Mouse (Mus musculus) hindbrain, embryonic 16.5 days (tissue): ENCODE measurements at regions not wholly inside any gene's neighbourhood (a gene's known extent, or its start where the extent isn't known, plus 50 kb on each side); places are given as distances from the start of the nearest gene placed in this dataset.

Experiments
- ATAC-seq: fragments of 200-750 bp; cut with Nextera tagmentation; 2 replicates; pipeline ENCODE4 v1.8.0; 2017; ENCODE audit warnings: moderate TSS enrichment, moderate library complexity
- H3K27ac ChIP-seq: fragments of 300-500 bp; sonication (generic); 2 replicates; pipeline ENCODE4 v1.5.1; 2014; ENCODE audit warnings: low read depth, mild to moderate bottlenecking, control low read depth, low read length, moderate library complexity
- H3K27me3 ChIP-seq: fragments of 300-500 bp; sonication (generic); replicated peaks from 2 replicates; pipeline ENCODE4 v1.6.1; 2014; ENCODE audit warnings: low read length; ENCODE audit not compliant: control insufficient read depth, insufficient read depth
- H3K36me3 ChIP-seq: fragments of 300-500 bp; sonication (generic); 2 replicates; pipeline ENCODE4 v1.6.1; 2014; ENCODE audit warnings: mild to moderate bottlenecking, low read length, moderate library complexity, mixed read lengths; ENCODE audit not compliant: control insufficient read depth, insufficient read depth
- H3K4me1 ChIP-seq: fragments of 300-500 bp; sonication (generic); 2 replicates; pipeline ENCODE4 v1.6.1; 2014; ENCODE audit warnings: low read depth, low read length; ENCODE audit not compliant: control insufficient read depth, insufficient read depth
- H3K4me2 ChIP-seq: fragments of 300-500 bp; sonication (generic); 2 replicates; pipeline ENCODE4 v1.6.1; 2014; ENCODE audit warnings: mild to moderate bottlenecking, low read length, control low read depth, moderate library complexity
- H3K4me3 ChIP-seq: fragments of 300-500 bp; sonication (generic); 2 replicates; pipeline ENCODE4 v1.5.1; 2014; ENCODE audit warnings: mild to moderate bottlenecking, low read length, control low read depth, moderate library complexity
- H3K9ac ChIP-seq: fragments of 300-500 bp; sonication (generic); 2 replicates; pipeline ENCODE4 v1.6.1; 2014; ENCODE audit warnings: low read depth, mild to moderate bottlenecking, control low read depth, low read length, moderate library complexity
- H3K9me3 ChIP-seq: fragments of 300-500 bp; sonication (generic); 2 replicates; pipeline ENCODE4 v1.6.1; 2014; ENCODE audit warnings: mild to moderate bottlenecking, low read length, moderate library complexity; ENCODE audit not compliant: control insufficient read depth
- WGBS: fragments of 180-500 bp; shearing (Covaris S2); extraction: QIAGEN DNeasy Blood & Tissue Kit; methylation state at CpG from one replicate; pipeline ENCODE4 v1.1.7; 2014; 5-methylcytosine and 5-hydroxymethylcytosine counted together

DNA sequence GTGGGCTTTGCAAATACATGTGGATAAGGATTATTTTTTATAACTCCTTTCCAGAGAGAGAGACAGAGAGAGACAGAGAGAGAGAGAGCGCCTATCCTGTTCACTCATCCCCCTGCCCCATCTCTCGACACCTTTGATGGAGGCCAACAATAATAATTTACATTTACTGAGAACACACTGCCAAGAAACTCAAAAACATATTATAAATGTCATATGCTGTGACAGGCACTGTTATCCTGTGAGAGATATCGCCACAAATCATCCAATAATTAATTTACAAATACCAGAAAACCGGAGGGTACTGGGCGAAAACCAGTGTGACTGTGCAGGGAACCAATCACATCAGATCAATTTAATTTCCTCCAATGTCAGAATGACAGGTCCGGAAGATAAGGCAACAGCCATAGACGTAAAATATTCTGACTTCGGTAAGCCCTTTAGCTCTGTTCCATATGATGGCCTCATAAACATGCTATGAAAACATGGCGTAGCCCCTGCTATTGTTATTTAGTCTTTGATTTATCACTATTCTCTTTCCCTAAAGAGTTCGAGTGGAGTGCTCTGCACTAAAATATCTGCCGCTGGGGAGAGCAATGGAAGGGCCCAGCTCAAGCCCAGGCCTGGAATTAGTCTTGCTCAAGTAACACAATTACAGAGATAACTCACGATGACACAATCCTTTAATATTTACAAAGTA lies 173.5 kb upstream of the Ppp2r3a start:
- H3K4me1 ChIP-seq: no peaks in the 10 kb centered on the region
- no peak for ATAC-seq
- H3K9me3 ChIP-seq: no peaks in the 10 kb centered on the region
- no peak overlapping the region for H3K4me2 ChIP-seq
- no peak overlapping the region for H3K4me3 ChIP-seq
- H3K36me3 ChIP-seq: no peaks in the 10 kb centered on the region
- H3K27me3 ChIP-seq: no peaks in the 10 kb centered on the region
- no peak overlapping the region for H3K9ac ChIP-seq
- H3K27ac ChIP-seq: no peak overlapping the region
- WGBS: 63% methylated on average over 12 of the region's 12 CpGs

DNA sequence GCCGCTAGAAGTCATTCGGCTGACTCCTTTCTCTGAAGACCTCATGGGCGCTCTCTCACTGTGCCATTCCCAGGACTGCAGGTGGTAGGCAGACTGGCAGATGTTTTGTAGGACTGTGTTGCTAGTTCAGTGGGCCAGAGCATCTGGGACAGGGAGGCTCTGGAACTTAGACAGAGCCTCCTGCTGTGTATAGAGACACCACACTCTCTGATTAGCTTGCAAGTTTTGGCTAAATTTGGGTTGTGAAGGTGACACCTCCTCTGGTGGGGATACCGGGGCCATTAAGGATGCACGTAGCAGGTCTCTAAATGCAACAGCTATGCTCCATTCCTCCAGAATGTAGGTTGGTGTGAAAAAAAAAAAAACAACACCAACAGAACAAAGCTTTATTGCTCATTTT lies 171.4 kb upstream of the Ppp2r3a start:
- Histone ChIP-seq H3K27ac (no peak overlapping the region), H3K4me3 (no peak overlapping the region), H3K27me3 (no peaks in the 10 kb centered on the region), H3K9ac (no peak overlapping the region), H3K36me3 (no peaks in the 10 kb centered on the region), H3K4me2 (no peak overlapping the region), H3K9me3 (no peaks in the 10 kb centered on the region), H3K4me1 (no peaks in the 10 kb centered on the region)
- 80% methylated on average over 5 of the region's 5 CpGs for WGBS
- no peak for ATAC-seq

GRCm38 (mm10) chr9:101422006-101422405 lies 170.4 kb upstream of the Ppp2r3a start:
- 81% methylated on average over 11 of the region's 11 CpGs for WGBS
- Histone ChIP-seq H3K4me1 (no peaks in the 10 kb centered on the region), H3K27me3 (no peaks in the 10 kb centered on the region), H3K36me3 (no peaks in the 10 kb centered on the region), H3K4me3 (no peak overlapping the region), H3K4me2 (no peak overlapping the region), H3K9ac (no peak overlapping the region), H3K27ac (no peak overlapping the region), H3K9me3 (no peaks in the 10 kb centered on the region)
- no peak for ATAC-seq

GRCm38 (mm10) chr9:101421136-101421535 lies 169.5 kb upstream of the Ppp2r3a start:
- Histone ChIP-seq H3K36me3 (no peaks in the 10 kb centered on the region), H3K4me2 (no peak overlapping the region), H3K27ac (no peak overlapping the region), H3K27me3 (no peaks in the 10 kb centered on the region), H3K4me1 (no peaks in the 10 kb centered on the region), H3K9ac (no peak overlapping the region), H3K9me3 (no peaks in the 10 kb centered on the region), H3K4me3 (no peak overlapping the region)
- WGBS: 95% methylated on average over 7 of the region's 7 CpGs
- ATAC-seq: no peak

- no peak overlapping the region for H3K27ac ChIP-seq
- H3K4me2 ChIP-seq: no peak overlapping the region
- H3K4me1 ChIP-seq: no peaks in the 10 kb centered on the region
- H3K9ac ChIP-seq: no peak overlapping the region
- no peak overlapping the region for H3K4me3 ChIP-seq
- no peaks in the 10 kb centered on the region for H3K9me3 ChIP-seq
- WGBS: 95% methylated on average over 4 of the region's 4 CpGs
- no peak for ATAC-seq
- H3K36me3 ChIP-seq: no peaks in the 10 kb centered on the region
- H3K27me3 ChIP-seq: no peaks in the 10 kb centered on the region
Measured at GRCm38 (mm10) chr9:101420181-101420580, 168.6 kb upstream of the Ppp2r3a start.

- Histone ChIP-seq H3K4me1 (no peaks in the 10 kb centered on the region), H3K4me3 (no peak overlapping the region), H3K9ac (no peak overlapping the region), H3K27ac (no peak overlapping the region), H3K4me2 (no peak overlapping the region), H3K36me3 (no peaks in the 10 kb centered on the region), H3K9me3 (no peaks in the 10 kb centered on the region), H3K27me3 (no peaks in the 10 kb centered on the region)
- 87% methylated on average over 2 of the region's 2 CpGs for WGBS
- no peak for ATAC-seq
Measured at GRCm38 (mm10) chr9:101417660-101418059, 166.1 kb upstream of the Ppp2r3a start.

GRCm38 (mm10) chr9:101416321-101416720 lies 164.7 kb upstream of the Ppp2r3a start:
- ATAC-seq: no peak
- Histone ChIP-seq H3K27ac (no peak overlapping the region), H3K27me3 (no peaks in the 10 kb centered on the region), H3K9me3 (no peaks in the 10 kb centered on the region), H3K4me3 (no peak overlapping the region), H3K4me2 (no peak overlapping the region), H3K36me3 (no peaks in the 10 kb centered on the region), H3K9ac (no peak overlapping the region), H3K4me1 (peaks cover 2% of the 10 kb centered on the region)
- WGBS: 93% methylated on average over 6 of the region's 6 CpGs

- Histone ChIP-seq H3K9me3 (no peaks in the 10 kb centered on the region), H3K27ac (no peak overlapping the region), H3K36me3 (no peaks in the 10 kb centered on the region), H3K4me1 (peaks cover 10% of the 10 kb centered on the region), H3K4me3 (no peak overlapping the region), H3K27me3 (no peaks in the 10 kb centered on the region), H3K4me2 (no peak overlapping the region), H3K9ac (no peak overlapping the region)
- peak; percentile 41; the same call in 1 of the 2 replicates for ATAC-seq
- WGBS: 75% methylated on average over 3 of the region's 3 CpGs
Measured at GRCm38 (mm10) chr9:101413071-101413633, 161.6 kb upstream of the Ppp2r3a start.

DNA sequence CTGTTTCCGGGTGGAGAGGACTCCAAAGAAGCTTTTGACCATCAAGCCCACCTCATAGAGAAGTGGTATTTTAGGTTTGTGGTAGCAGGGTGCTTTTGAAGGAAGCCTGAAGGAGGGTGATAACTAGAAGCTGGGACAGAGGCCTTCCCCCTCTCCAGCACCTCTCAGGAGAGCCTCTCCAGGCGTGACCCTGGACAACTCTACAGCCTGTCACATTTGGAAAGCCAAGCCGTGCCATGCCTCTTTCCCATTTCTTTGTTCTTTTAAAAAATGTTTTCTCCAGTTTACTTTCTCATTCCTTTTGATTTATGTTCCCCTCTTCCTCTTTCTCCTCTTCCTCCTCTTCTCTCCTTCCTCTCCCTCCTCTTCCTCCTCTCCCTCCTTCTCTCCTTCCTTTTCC lies 160.4 kb upstream of the Ppp2r3a start:
- Histone ChIP-seq H3K4me3 (no peak overlapping the region), H3K27ac (0 out of 2 replicates have a peak overlapping the region, but pooled peaks have one; percentile 23), H3K36me3 (no peaks in the 10 kb centered on the region), H3K27me3 (no peaks in the 10 kb centered on the region), H3K9me3 (no peaks in the 10 kb centered on the region), H3K9ac (no peak overlapping the region), H3K4me1 (peaks cover 22% of the 10 kb centered on the region), H3K4me2 (no peak overlapping the region)
- WGBS: 96% methylated on average over 3 of the region's 3 CpGs
- ATAC-seq: no peak
